Mouse (Mus musculus): ENCODE data around the gene Rps6kb2. TPM values are rescaled to one million over a fixed set of nuclear protein-coding genes. Genes with fewer than 3 reads are reported as not detected.

Gene Rps6kb2
- polyA plus RNA-seq, 1 experiment from 2014 or later: 35.1 TPM

DNA sequence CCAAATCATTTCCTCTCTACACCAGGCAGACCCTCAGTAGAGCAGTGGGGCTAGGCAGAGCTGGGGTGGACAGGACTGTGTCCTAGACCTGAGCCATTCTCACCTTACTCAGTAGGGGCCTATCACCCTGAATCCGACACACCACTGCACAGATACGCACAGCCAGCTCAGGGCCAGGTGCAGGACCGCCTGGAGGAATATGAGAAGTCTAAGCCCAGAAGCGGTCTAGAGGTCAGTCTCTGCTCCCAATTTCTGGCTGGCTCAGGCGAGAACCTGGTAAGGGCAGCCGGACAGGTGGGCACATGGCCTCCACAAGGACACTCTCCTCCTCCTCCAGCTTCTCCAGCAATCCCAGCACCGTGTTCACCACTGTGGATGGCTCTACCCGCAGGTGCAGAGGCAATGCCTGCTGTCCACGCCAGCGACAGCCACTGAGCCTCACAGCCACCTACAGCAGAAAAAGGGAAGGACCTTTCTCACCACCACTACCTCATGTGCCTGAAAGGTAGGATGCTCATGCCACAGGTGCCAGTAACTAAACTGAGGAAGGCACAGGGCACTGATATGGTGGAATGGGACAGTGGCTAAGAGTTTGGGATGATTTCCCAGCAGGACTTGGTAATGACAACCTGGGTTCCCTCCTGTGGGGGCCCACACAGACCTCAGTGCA, 7.7 kb upstream of the Rps6kb2 start:
- Histone ChIP-seq H3K4me1 (replicated peaks; ENCODE audit: control insufficient read depth, insufficient read depth, low read length) (peaks cover 9% of the 10 kb centered on the region; the same call in 1 of the 2 replicates), H3K36me3 (ENCODE audit: control insufficient read depth, insufficient read depth) (no peaks in the 10 kb centered on the region), H3K27me3 (replicated peaks; ENCODE audit: control insufficient read depth, insufficient read depth, low read length) (no peaks in the 10 kb centered on the region), H3K9me3 (ENCODE audit: control insufficient read depth) (no peaks in the 10 kb centered on the region), H3K9ac (ENCODE audit: low read depth, low read length) (no peak overlapping the region), H3K4me3 (ENCODE audit: low read depth, low read length) (no peak overlapping the region), H3K27ac (ENCODE audit: low read depth, low read length) (no peak overlapping the region), H3K4me2 (replicated peaks; ENCODE audit: low read depth) (no peak overlapping the region)
- WGBS: 97% methylated on average over 10 of the region's 10 CpGs
- ATAC-seq: no peak
- TF ChIP-seq CTCF (IDR thresholded peaks at IDR 0.05; ENCODE audit: low read depth): no peak

DNA sequence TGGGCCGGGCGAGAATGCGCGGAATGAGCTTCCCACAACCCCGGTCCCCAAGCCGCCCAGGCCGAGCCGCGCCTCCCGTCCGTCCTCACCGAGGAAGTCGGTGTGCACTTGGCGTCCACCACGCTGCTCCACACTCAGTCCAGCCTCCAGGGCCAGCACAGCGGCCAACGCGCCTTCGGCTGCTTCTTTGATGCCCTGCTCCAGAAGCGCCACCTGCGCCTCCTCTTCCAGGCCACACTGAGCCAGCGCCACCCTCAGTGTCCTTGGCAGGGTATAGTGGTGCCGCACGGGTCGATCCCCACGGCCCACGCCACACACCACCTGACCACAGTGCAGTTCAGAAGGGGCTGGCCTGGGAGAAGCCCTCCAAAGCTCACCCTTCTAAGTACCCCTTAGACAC, 6.7 kb upstream of the Rps6kb2 start:
- ATAC-seq: peak; percentile 62

DNA sequence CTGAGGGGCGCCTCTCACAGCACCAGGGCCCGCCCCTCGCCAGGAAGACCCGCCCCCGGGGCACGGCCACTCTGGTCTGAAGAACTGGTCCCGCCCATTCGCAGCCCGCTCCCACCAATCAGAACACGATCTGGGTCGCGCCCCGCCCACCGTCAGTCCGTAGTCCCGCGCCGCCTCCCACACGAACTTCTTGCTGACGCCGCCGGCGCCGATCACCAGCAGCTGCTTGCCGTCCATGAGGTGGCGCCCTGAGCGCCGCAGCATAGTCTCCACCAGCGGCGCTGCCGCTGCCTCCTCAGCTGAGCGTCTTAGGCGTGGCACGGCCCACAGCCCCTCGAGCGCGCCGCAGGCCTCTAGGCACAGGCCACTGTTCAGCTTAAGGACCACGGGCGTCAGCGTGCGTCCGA, 6.2 kb upstream of the Rps6kb2 start:
- peak overlapping the region; percentile 51 for H3K9ac ChIP-seq (ENCODE audit: low read depth, low read length)
- TF ChIP-seq CTCF (IDR thresholded peaks at IDR 0.05; ENCODE audit: low read depth): peak; percentile 99
- peak overlapping the region; percentile 36 for H3K4me3 ChIP-seq (ENCODE audit: low read depth, low read length)
- H3K9me3 ChIP-seq (ENCODE audit: control insufficient read depth): no peaks in the 10 kb centered on the region
- H3K36me3 ChIP-seq (ENCODE audit: control insufficient read depth, insufficient read depth): no peaks in the 10 kb centered on the region
- peaks cover 5% of the 10 kb centered on the region; the same call in 1 of the 2 replicates for H3K4me1 ChIP-seq (replicated peaks; ENCODE audit: control insufficient read depth, insufficient read depth, low read length)
- H3K27ac ChIP-seq (ENCODE audit: low read depth, low read length): peak overlapping the region; percentile 78
- H3K4me2 ChIP-seq (replicated peaks; ENCODE audit: low read depth): peak overlapping the region; percentile 87
- ATAC-seq: peak; percentile 93
- H3K27me3 ChIP-seq (replicated peaks; ENCODE audit: control insufficient read depth, insufficient read depth, low read length): no peaks in the 10 kb centered on the region
- WGBS: under 1% methylated on average over 42 of the region's 43 CpGs

More for the DNA sequence above, 6.7 kb upstream of the Rps6kb2 start:
- Histone ChIP-seq H3K4me2 (replicated peaks; ENCODE audit: low read depth) (peak overlapping the region; percentile 87), H3K36me3 (ENCODE audit: control insufficient read depth, insufficient read depth) (no peaks in the 10 kb centered on the region), H3K9ac (ENCODE audit: low read depth, low read length) (peak overlapping the region; percentile 51), H3K4me1 (replicated peaks; ENCODE audit: control insufficient read depth, insufficient read depth, low read length) (peaks cover 5% of the 10 kb centered on the region; the same call in 1 of the 2 replicates), H3K27ac (ENCODE audit: low read depth, low read length) (peak overlapping the region; percentile 78), H3K9me3 (ENCODE audit: control insufficient read depth) (no peaks in the 10 kb centered on the region), H3K4me3 (ENCODE audit: low read depth, low read length) (peak overlapping the region; percentile 36), H3K27me3 (replicated peaks; ENCODE audit: control insufficient read depth, insufficient read depth, low read length) (no peaks in the 10 kb centered on the region)
- TF ChIP-seq CTCF (IDR thresholded peaks at IDR 0.05; ENCODE audit: low read depth): no peak
- WGBS: 5% methylated on average over 27 of the region's 27 CpGs

DNA sequence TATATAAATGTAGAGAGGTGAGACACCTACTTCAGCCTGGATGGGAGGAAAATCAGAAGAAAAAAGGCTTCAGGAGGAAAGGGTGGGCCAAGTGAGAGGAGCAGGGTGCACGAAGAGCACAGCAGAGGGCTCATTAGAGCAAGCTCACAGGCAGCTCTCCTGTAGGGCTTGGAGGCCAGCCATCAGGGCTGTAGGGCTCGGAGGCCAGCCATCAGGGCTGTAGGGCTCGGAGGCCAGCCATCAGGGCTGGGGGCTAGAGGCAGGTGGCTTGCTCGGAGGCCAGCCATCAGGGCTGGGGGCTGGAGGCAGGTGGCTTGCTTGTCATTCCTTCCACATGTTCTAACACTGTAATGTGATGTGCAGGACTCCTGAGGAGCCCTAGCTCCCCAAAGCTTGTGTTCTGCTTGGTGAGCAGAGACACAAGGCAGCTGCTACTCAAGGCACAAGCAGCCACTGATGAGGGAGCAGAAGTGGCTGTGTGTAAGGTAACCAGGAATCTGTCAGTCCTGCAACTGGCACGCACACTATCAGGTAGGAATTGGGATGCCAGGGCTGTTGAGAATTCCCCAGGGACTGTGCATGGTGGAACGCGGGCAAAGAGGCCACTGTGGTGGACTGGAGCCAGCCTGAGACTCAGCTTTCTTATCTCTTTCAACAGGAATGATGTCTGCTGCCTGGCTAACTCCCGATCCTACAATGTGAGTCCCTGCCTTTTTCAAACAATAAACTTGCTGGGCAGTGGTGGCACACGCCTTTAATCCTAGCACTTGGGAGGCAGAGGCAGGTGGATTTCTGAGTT, 3.7 kb upstream of the Rps6kb2 start:
- no peak for TF ChIP-seq CTCF (IDR thresholded peaks at IDR 0.05; ENCODE audit: low read depth)
- Histone ChIP-seq H3K9me3 (ENCODE audit: control insufficient read depth) (no peaks in the 10 kb centered on the region), H3K4me1 (replicated peaks; ENCODE audit: control insufficient read depth, insufficient read depth, low read length) (peaks cover 9% of the 10 kb centered on the region; the same call in 1 of the 2 replicates), H3K4me2 (replicated peaks; ENCODE audit: low read depth) (no peak overlapping the region), H3K27me3 (replicated peaks; ENCODE audit: control insufficient read depth, insufficient read depth, low read length) (no peaks in the 10 kb centered on the region), H3K36me3 (ENCODE audit: control insufficient read depth, insufficient read depth) (peaks cover under 1% of the 10 kb centered on the region; the same call in 1 of the 2 replicates), H3K9ac (ENCODE audit: low read depth, low read length) (no peak overlapping the region), H3K27ac (ENCODE audit: low read depth, low read length) (no peak overlapping the region), H3K4me3 (ENCODE audit: low read depth, low read length) (no peak overlapping the region)
- WGBS: 75% methylated on average over 9 of the region's 9 CpGs
- no peak for ATAC-seq

DNA sequence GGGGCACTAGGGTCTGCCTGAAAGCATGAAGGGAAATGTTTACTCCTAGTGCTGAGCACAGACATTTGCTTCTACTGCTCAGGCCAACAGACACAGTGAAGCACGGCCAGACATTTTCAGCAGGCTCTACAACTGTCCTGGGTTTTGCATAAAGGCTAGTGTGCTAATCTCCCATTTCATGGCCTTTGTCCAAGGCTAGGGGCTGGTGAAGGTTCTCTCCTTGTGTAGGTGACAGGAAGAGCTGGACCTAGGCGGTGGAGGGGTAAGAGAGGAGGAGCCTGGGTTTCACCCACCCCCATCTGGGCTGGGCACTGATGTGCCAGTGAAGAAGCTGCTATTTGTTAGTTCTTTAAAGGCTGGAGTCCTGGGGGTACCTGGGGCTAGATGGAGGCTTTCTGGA, 1.6 kb upstream of the Rps6kb2 start:
- WGBS: 78% methylated on average over 2 of the region's 2 CpGs
- Histone ChIP-seq H3K9me3 (ENCODE audit: control insufficient read depth) (no peaks in the 10 kb centered on the region), H3K36me3 (ENCODE audit: control insufficient read depth, insufficient read depth) (peaks cover 15% of the 10 kb centered on the region), H3K4me3 (ENCODE audit: low read depth, low read length) (no peak overlapping the region), H3K4me2 (replicated peaks; ENCODE audit: low read depth) (no peak overlapping the region), H3K27ac (ENCODE audit: low read depth, low read length) (no peak overlapping the region; the same call in 1 of the 2 replicates), H3K27me3 (replicated peaks; ENCODE audit: control insufficient read depth, insufficient read depth, low read length) (no peaks in the 10 kb centered on the region), H3K4me1 (replicated peaks; ENCODE audit: control insufficient read depth, insufficient read depth, low read length) (peaks cover 5% of the 10 kb centered on the region; the same call in 1 of the 2 replicates), H3K9ac (ENCODE audit: low read depth, low read length) (no peak overlapping the region)
- ATAC-seq: no peak
- no peak for TF ChIP-seq CTCF (IDR thresholded peaks at IDR 0.05; ENCODE audit: low read depth)

DNA sequence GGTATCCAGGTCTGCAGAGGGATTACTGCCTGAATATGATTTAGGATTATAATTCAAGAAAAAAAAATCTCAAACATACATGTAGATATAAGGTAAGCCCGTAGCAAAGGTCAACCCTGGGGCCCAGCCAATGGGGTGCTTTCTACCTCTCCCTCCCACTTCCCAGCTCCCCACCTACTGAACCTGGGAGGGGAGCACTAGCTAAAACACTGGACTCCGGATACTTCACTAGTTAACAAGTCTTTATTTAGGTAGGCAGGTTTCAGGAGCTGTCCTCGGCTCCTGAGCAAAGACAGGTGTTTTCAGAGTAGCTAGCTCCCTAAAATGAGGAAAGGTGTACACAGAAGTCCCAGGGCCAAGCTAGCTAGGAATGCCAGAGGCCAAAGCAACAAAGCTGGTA, 946 bp upstream of the Rps6kb2 start:
- Histone ChIP-seq H3K36me3 (ENCODE audit: control insufficient read depth, insufficient read depth) (peaks cover 21% of the 10 kb centered on the region), H3K9ac (ENCODE audit: low read depth, low read length) (no peak overlapping the region), H3K4me1 (replicated peaks; ENCODE audit: control insufficient read depth, insufficient read depth, low read length) (peaks cover 4% of the 10 kb centered on the region; the same call in 1 of the 2 replicates), H3K27ac (ENCODE audit: low read depth, low read length) (no peak overlapping the region), H3K9me3 (ENCODE audit: control insufficient read depth) (no peaks in the 10 kb centered on the region), H3K4me3 (ENCODE audit: low read depth, low read length) (no peak overlapping the region), H3K27me3 (replicated peaks; ENCODE audit: control insufficient read depth, insufficient read depth, low read length) (no peaks in the 10 kb centered on the region), H3K4me2 (replicated peaks; ENCODE audit: low read depth) (no peak overlapping the region)
- no peak for TF ChIP-seq CTCF (IDR thresholded peaks at IDR 0.05; ENCODE audit: low read depth)
- WGBS: 65% methylated on average over 3 of the region's 3 CpGs
- no peak for ATAC-seq

All from intestine, postnatal 0 days (tissue).